Mouse (Mus musculus): Measurements from ENCODE around the gene Zfp697. TPM values are rescaled to one million over a fixed set of nuclear protein-coding genes. Genes with fewer than 3 reads are reported as not detected.
"Not testable (repeated sequence)": the region's sequence is repeated elsewhere in the genome, so short reads cannot be mapped to it uniquely, and the experiment has no call there.

The Zfp697 gene
- polyA plus RNA-seq, 1 experiment from 2014 or later: 12.2 TPM

- ATAC-seq: not testable (repeated sequence)
Observed at GRCm38 (mm10) chr3:98563831-98564230, 181.6 kb downstream of the Zfp697 start.

GRCm38 (mm10) chr3:98564894-98565293 is 182.6 kb downstream of the Zfp697 start:
- H3K9me3 ChIP-seq (replicated peaks); H3K27me3 ChIP-seq; H3K4me2 ChIP-seq; H3K36me3 ChIP-seq (ENCODE audit: poor library complexity, severe bottlenecking); H3K4me1 ChIP-seq; H3K9ac ChIP-seq; H3K27ac ChIP-seq; ATAC-seq; H3K4me3 ChIP-seq: not testable (repeated sequence)
- WGBS: no CpG with 5 or more reads among the region's 3 CpGs

More at GRCm38 (mm10) chr3:98563831-98564230, 181.6 kb downstream of the Zfp697 start:
- not testable (repeated sequence) for H3K27ac ChIP-seq; H3K4me3 ChIP-seq; H3K36me3 ChIP-seq (ENCODE audit: poor library complexity, severe bottlenecking); H3K4me1 ChIP-seq; H3K9me3 ChIP-seq (replicated peaks); H3K4me2 ChIP-seq; H3K9ac ChIP-seq; H3K27me3 ChIP-seq
- no CpG with 5 or more reads among the region's 2 CpGs for WGBS

- WGBS: 83% methylated on average over 2 of the region's 2 CpGs
- H3K27ac ChIP-seq; H3K4me3 ChIP-seq; H3K36me3 ChIP-seq (ENCODE audit: poor library complexity, severe bottlenecking); H3K4me2 ChIP-seq; H3K9ac ChIP-seq; H3K9me3 ChIP-seq (replicated peaks); H3K4me1 ChIP-seq; H3K27me3 ChIP-seq: not testable (repeated sequence)
- 0 out of 2 replicates have a peak, but pooled peaks have one; percentile 24 for ATAC-seq
Observed at GRCm38 (mm10) chr3:98567717-98568116, 185.5 kb downstream of the Zfp697 start.

- H3K27ac ChIP-seq; H3K9me3 ChIP-seq (replicated peaks); H3K9ac ChIP-seq; H3K36me3 ChIP-seq (ENCODE audit: poor library complexity, severe bottlenecking); H3K27me3 ChIP-seq; H3K4me1 ChIP-seq; H3K4me3 ChIP-seq; H3K4me2 ChIP-seq: not testable (repeated sequence)
- 100% methylated on average over 1 of the region's 1 CpGs for WGBS
- ATAC-seq: peak; percentile 68; the same call in 1 of the 2 replicates
Observed at GRCm38 (mm10) chr3:98581024-98581423, 198.8 kb downstream of the Zfp697 start.

GRCm38 (mm10) chr3:98582202-98582601 is 199.9 kb downstream of the Zfp697 start:
- not testable (repeated sequence) for H3K9me3 ChIP-seq (replicated peaks); H3K4me3 ChIP-seq; H3K4me1 ChIP-seq; H3K9ac ChIP-seq; H3K27ac ChIP-seq; ATAC-seq; H3K4me2 ChIP-seq; H3K27me3 ChIP-seq; H3K36me3 ChIP-seq (ENCODE audit: poor library complexity, severe bottlenecking)
- whole genome bisulfite sequencing: no CpG with 5 or more reads among the region's 1 CpGs

GRCm38 (mm10) chr3:98582622-98583021 is 200.4 kb downstream of the Zfp697 start:
- H3K4me2 ChIP-seq; H3K4me1 ChIP-seq; H3K27me3 ChIP-seq; H3K4me3 ChIP-seq; H3K9me3 ChIP-seq (replicated peaks); ATAC-seq; H3K27ac ChIP-seq; H3K9ac ChIP-seq; H3K36me3 ChIP-seq (ENCODE audit: poor library complexity, severe bottlenecking): not testable (repeated sequence)

GRCm38 (mm10) chr3:98587721-98588120 is 205.5 kb downstream of the Zfp697 start:
- H3K4me1 ChIP-seq: no peaks in the 10 kb centered on the region
- no peak overlapping the region for H3K27ac ChIP-seq
- H3K9ac ChIP-seq: no peak overlapping the region
- 77% methylated on average over 2 of the region's 2 CpGs for WGBS
- ATAC-seq: no peak
- no peak overlapping the region for H3K4me2 ChIP-seq
- H3K36me3 ChIP-seq (ENCODE audit: poor library complexity, severe bottlenecking): no peaks in the 10 kb centered on the region
- no peak overlapping the region for H3K4me3 ChIP-seq
- no peaks in the 10 kb centered on the region for H3K27me3 ChIP-seq
- H3K9me3 ChIP-seq (replicated peaks): no peaks in the 10 kb centered on the region

- Histone ChIP-seq H3K27ac (no peak within 1 kb of the TSS), H3K9me3 (replicated peaks) (no peaks in the 10 kb centered on the region), H3K4me3 (no peak within 1 kb of the TSS), H3K9ac (no peak within 1 kb of the TSS), H3K4me2 (no peak within 1 kb of the TSS), H3K4me1 (no peaks in the 10 kb centered on the region), H3K27me3 (no peaks in the 10 kb centered on the region), H3K36me3 (ENCODE audit: poor library complexity, severe bottlenecking) (no peaks in the 10 kb centered on the region)
- ATAC-seq: no peak
Observed at GRCm38 (mm10) chr3:98588707-98589106, 206.4 kb downstream of the Zfp697 start, which contains the start of gene Gm10681. Gm10681 (minus strand) TSS chr3:98588807.

- not testable (repeated sequence) for H3K27ac ChIP-seq; H3K27me3 ChIP-seq; ATAC-seq; H3K9me3 ChIP-seq (replicated peaks); H3K4me3 ChIP-seq; H3K4me2 ChIP-seq; H3K4me1 ChIP-seq; H3K9ac ChIP-seq; H3K36me3 ChIP-seq (ENCODE audit: poor library complexity, severe bottlenecking)
Observed at GRCm38 (mm10) chr3:98613540-98613939, 231.3 kb downstream of the Zfp697 start.

GRCm38 (mm10) chr3:98613963-98614362 is 231.7 kb downstream of the Zfp697 start:
- ATAC-seq: no peak
- H3K4me2 ChIP-seq: no peak overlapping the region
- H3K9me3 ChIP-seq (replicated peaks): no peaks in the 10 kb centered on the region
- H3K27ac ChIP-seq: no peak overlapping the region
- no peak overlapping the region for H3K9ac ChIP-seq
- no peaks in the 10 kb centered on the region for H3K4me1 ChIP-seq
- no peaks in the 10 kb centered on the region for H3K27me3 ChIP-seq
- H3K36me3 ChIP-seq (ENCODE audit: poor library complexity, severe bottlenecking): no peaks in the 10 kb centered on the region
- no peak overlapping the region for H3K4me3 ChIP-seq

GRCm38 (mm10) chr3:98614406-98614927 is 232.2 kb downstream of the Zfp697 start:
- H3K27ac ChIP-seq; ATAC-seq; H3K36me3 ChIP-seq (ENCODE audit: poor library complexity, severe bottlenecking); H3K4me2 ChIP-seq; H3K4me3 ChIP-seq; H3K4me1 ChIP-seq; H3K9me3 ChIP-seq (replicated peaks); H3K9ac ChIP-seq; H3K27me3 ChIP-seq: not testable (repeated sequence)
- 74% methylated on average over 2 of the region's 2 CpGs for WGBS

GRCm38 (mm10) chr3:98616244-98616643 is 234.0 kb downstream of the Zfp697 start:
- H3K4me1 ChIP-seq; H3K4me3 ChIP-seq; H3K36me3 ChIP-seq (ENCODE audit: poor library complexity, severe bottlenecking); H3K9ac ChIP-seq; H3K9me3 ChIP-seq (replicated peaks); H3K27ac ChIP-seq; H3K4me2 ChIP-seq; H3K27me3 ChIP-seq: not testable (repeated sequence)
- ATAC-seq: 0 out of 2 replicates have a peak, but pooled peaks have one; percentile 45
- WGBS: 25% methylated on average over 2 of the region's 2 CpGs

- not testable (repeated sequence) for H3K27me3 ChIP-seq; H3K4me1 ChIP-seq; H3K4me3 ChIP-seq; H3K4me2 ChIP-seq; H3K9ac ChIP-seq; H3K9me3 ChIP-seq (replicated peaks); ATAC-seq; H3K27ac ChIP-seq; H3K36me3 ChIP-seq (ENCODE audit: poor library complexity, severe bottlenecking)
- WGBS: 67% methylated on average over 1 of the region's 1 CpGs
Observed at GRCm38 (mm10) chr3:98616786-98617185, 234.5 kb downstream of the Zfp697 start.

Data from forebrain, embryonic 13.5 days (tissue).